In the genomic region with DNA sequence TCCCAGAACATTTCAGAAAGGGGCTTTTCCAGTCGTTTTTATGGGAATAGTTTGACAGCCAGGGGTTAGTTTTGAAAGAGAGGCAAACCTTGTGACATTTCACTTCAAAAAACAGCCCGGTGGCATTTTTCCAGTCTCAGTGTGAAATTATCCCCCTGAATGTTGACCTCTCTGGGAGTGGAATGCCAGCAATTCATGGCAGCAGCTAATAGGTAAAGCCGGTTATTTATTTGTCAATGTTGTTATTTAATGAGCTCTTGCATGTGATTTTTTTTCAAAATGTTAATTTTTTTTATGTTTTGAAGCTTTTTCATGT, we compare ENCODE assay signal across 10 mouse cellular contexts. TPM values are rescaled to one million over a fixed set of nuclear protein-coding genes. Genes with fewer than 3 reads are reported as not detected.
DNase-seq lines count a peak whose midpoint lies in the region; ATAC-seq and TF ChIP-seq lines count a peak whose summit lies in the region.
"Had no signal": no experiment of that assay in that cellular context is flagged by ENCODE, and none has a peak within 500 bp of the region (broad histone marks: within the 10 kb centered on the region; RNA-seq: fewer than 3 reads in every experiment).

No protein-coding gene starts in this region.

- H3K27ac ChIP-seq in lung, postnatal 0 days (ENCODE audit: low read length): no peak overlapping the region
- no peak overlapping the region for H3K27ac ChIP-seq in hindbrain, embryonic 12.5 days
- H3K27ac ChIP-seq in stomach, embryonic 15.5 days: no peak overlapping the region

- no peak for DNase-seq in lung, postnatal 0 days (ENCODE audit: low spot score)
- DNase-seq in lung, postnatal 10 days: no peak
- peak; percentile 48 to 55 for DNase-seq in kidney, postnatal 36 days
- no peak for DNase-seq in natural killer cell, adult 2 months (ENCODE audit: low spot score in 2 of 2)
- no peak for DNase-seq in urinary bladder, postnatal 14 days (ENCODE audit: low spot score)
- no peak for DNase-seq in layer of hippocampus, adult 18-20 months (ENCODE audit: low spot score in 2 of 2)

- H3K9me3 ChIP-seq in lung, postnatal 0 days (ENCODE audit: low read length): no peaks in the 10 kb centered on the region
- H3K9me3 ChIP-seq in hindbrain, embryonic 12.5 days (replicated peaks): no peaks in the 10 kb centered on the region
- no peaks in the 10 kb centered on the region for H3K9me3 ChIP-seq in stomach, embryonic 15.5 days

- H3K27me3 ChIP-seq in lung, postnatal 0 days (replicated peaks; ENCODE audit: insufficient read depth, low read length): no peaks in the 10 kb centered on the region
- H3K27me3 ChIP-seq in hindbrain, embryonic 12.5 days: no peaks in the 10 kb centered on the region
- no peaks in the 10 kb centered on the region for H3K27me3 ChIP-seq in stomach, embryonic 15.5 days (replicated peaks)

- no peak for ATAC-seq in lung, postnatal 0 days
- ATAC-seq in hindbrain, embryonic 12.5 days (ENCODE audit: low FRiP score): no peak
- ATAC-seq in stomach, embryonic 15.5 days (ENCODE audit: insufficient read depth, low FRiP score, low read depth): no peak

- TF ChIP-seq EP300 in lung, postnatal 0 days (IDR thresholded peaks at IDR 0.05): no peak

- no peaks in the 10 kb centered on the region for H3K4me1 ChIP-seq in lung, postnatal 0 days (ENCODE audit: insufficient read depth, low read depth, low read length)
- H3K4me1 ChIP-seq in hindbrain, embryonic 12.5 days: 0 out of 2 replicates have a peak, but pooled peaks cover 3% of the 10 kb centered on the region
- H3K4me1 ChIP-seq in stomach, embryonic 15.5 days: no peaks in the 10 kb centered on the region

- no peak overlapping the region for H3K4me3 ChIP-seq in lung, postnatal 0 days (ENCODE audit: low read depth, low read length)
- H3K4me3 ChIP-seq in hindbrain, embryonic 12.5 days: no peak overlapping the region
- no peak overlapping the region for H3K4me3 ChIP-seq in stomach, embryonic 15.5 days (replicated peaks)

- no peak for TF ChIP-seq CTCF in lung, postnatal 0 days (IDR thresholded peaks at IDR 0.05)

- no peaks in the 10 kb centered on the region for H3K36me3 ChIP-seq in lung, postnatal 0 days (ENCODE audit: insufficient read depth, low read length)
- no peaks in the 10 kb centered on the region for H3K36me3 ChIP-seq in hindbrain, embryonic 12.5 days
- no peaks in the 10 kb centered on the region for H3K36me3 ChIP-seq in stomach, embryonic 15.5 days
- H3K36me3 ChIP-seq: G1E had no signal

- 24% methylated on average over 3 of the region's 3 CpGs for WGBS in lung, postnatal 0 days
- 18% methylated on average over 3 of the region's 3 CpGs for WGBS in hindbrain, embryonic 12.5 days
- 22% methylated on average over 3 of the region's 3 CpGs for WGBS in stomach, embryonic 15.5 days

- H3K4me2 ChIP-seq in lung, postnatal 0 days (replicated peaks; ENCODE audit: low read depth, low read length): peak overlapping the region; percentile 70; the same call in 1 of the 2 replicates
- H3K4me2 ChIP-seq in hindbrain, embryonic 12.5 days (replicated peaks): peak overlapping the region; percentile 89
- H3K4me2 ChIP-seq in stomach, embryonic 15.5 days: peak overlapping the region; percentile 85

- H3K9ac ChIP-seq in lung, postnatal 0 days (replicated peaks; ENCODE audit: low read depth): no peak overlapping the region
- no peak overlapping the region for H3K9ac ChIP-seq in hindbrain, embryonic 12.5 days
- H3K9ac ChIP-seq in stomach, embryonic 15.5 days: no peak overlapping the region

RNA-seq across cellular contexts. Expression of gene Sostdc1, which starts 3.8 kb away (rescaled TPM):
- 0.23 and 0.83 TPM in 2 replicates for polyA plus RNA-seq in lung, postnatal 0 days (2015; fragmentation: Nextera tagmentation; extraction: Ambion mirVana)
- 17.4 and 17.9 TPM in 2 replicates for polyA plus RNA-seq in hindbrain, embryonic 12.5 days (2016; fragmentation: Nextera tagmentation; extraction: Ambion mirVana)
- polyA plus RNA-seq in stomach, embryonic 15.5 days (2015; fragmentation: Nextera tagmentation; extraction: Ambion mirVana): 9.2 and 9.5 TPM in 2 replicates
- total RNA-seq in layer of hippocampus, adult 18-20 months (2021): 1 to 10 TPM; 2.9 to 5.0 TPM
- total RNA-seq: G1E; megakaryocyte, adult 5-6 weeks had no signal
- polyA plus RNA-seq: G1E had no signal

Comparison
In these comparisons a context has a peak if more than half of its experiments do, and no peak if none do; other contexts are left out.
1. DNase-seq: peak in kidney, postnatal 36 days (2 of 2); none in lung, postnatal 0 days (single experiment), lung, postnatal 10 days (single experiment), natural killer cell, adult 2 months (0 of 2), urinary bladder, postnatal 14 days (single experiment) and layer of hippocampus, adult 18-20 months (0 of 2).
2. Peak in every context shown above with its lines, with median percentiles within 50 percentile points of each other: H3K4me2 ChIP-seq.